Comparison of ENCODE assay signal across 9 mouse cellular contexts in genomic region chr12:86305635-86306243, GRCm38 (mm10). TPM values are rescaled to one million over a fixed set of nuclear protein-coding genes. Genes with fewer than 3 reads are reported as not detected.
DNase-seq lines count a peak whose midpoint lies in the region; ATAC-seq and TF ChIP-seq lines count a peak whose summit lies in the region.
"Had no signal": no experiment of that assay in that cellular context is flagged by ENCODE, and none has a peak within 500 bp of the region (broad histone marks: within the 10 kb centered on the region; RNA-seq: fewer than 3 reads in every experiment).

No protein-coding gene starts in this region.

- in situ Hi-C loops in ES-E14 (cut with MboI; ENCODE audit: low sequenced_read_pairs in 2 of 2, unreplicated experiment in 2 of 2), result loop anchor here in 1 of 2 experiments (25.0 kb wide), 1 partner anchor 307 kb away; no protein-coding TSS in a partner anchor

- no peaks in the 10 kb centered on the region for H3K36me3 ChIP-seq in ES-E14 (ENCODE audit: control insufficient read depth, insufficient read depth, low read length, poor library complexity, severe bottlenecking)
- no peaks in the 10 kb centered on the region for H3K36me3 ChIP-seq in forebrain, embryonic 12.5 days (replicated peaks)
- no peaks in the 10 kb centered on the region for H3K36me3 ChIP-seq in intestine, embryonic 14.5 days (ENCODE audit: control insufficient read depth, insufficient read depth, low read length)

- H3K4me2 ChIP-seq in forebrain, embryonic 12.5 days, result peak overlapping the region; percentile 29
- H3K4me2 ChIP-seq in intestine, embryonic 14.5 days (ENCODE audit: low read length), result peak overlapping the region; percentile 47

- no peak overlapping the region for H3K27ac ChIP-seq in ES-E14 (ENCODE audit: insufficient read depth, low read depth, low read length, poor library complexity, severe bottlenecking)
- H3K27ac ChIP-seq in forebrain, embryonic 12.5 days, result no peak overlapping the region
- H3K27ac ChIP-seq in intestine, embryonic 14.5 days (ENCODE audit: low read depth), result no peak overlapping the region

- peaks cover 0 to 7% of the 10 kb centered on the region in 2 experiments; a peak in 2 of 4 replicates for H3K4me1 ChIP-seq in ES-E14 (ENCODE audit: control insufficient read depth in 2 of 2, insufficient read depth in 2 of 2, low read length in 2 of 2, poor library complexity in 1 of 2)
- 0 out of 2 replicates have a peak, but pooled peaks cover 4% of the 10 kb centered on the region for H3K4me1 ChIP-seq in forebrain, embryonic 12.5 days
- H3K4me1 ChIP-seq in intestine, embryonic 14.5 days (replicated peaks; ENCODE audit: control insufficient read depth, insufficient read depth, low read length), result no peaks in the 10 kb centered on the region
- H3K4me1 ChIP-seq in lung, adult 2 months (ENCODE audit: control insufficient read depth, insufficient read depth, low read length), result no peaks in the 10 kb centered on the region; the same call in 1 of the 2 replicates

- no peak for TF ChIP-seq POLR2A in lung, adult 2 months (IDR thresholded peaks at IDR 0.05; ENCODE audit: borderline replicate concordance, extremely low read depth, low read depth, low read length)

- H3K9me3 ChIP-seq in ES-E14 (ENCODE audit: control insufficient read depth, insufficient read depth, low read depth, low read length), result no peaks in the 10 kb centered on the region
- H3K9me3 ChIP-seq in forebrain, embryonic 12.5 days, result no peaks in the 10 kb centered on the region
- no peaks in the 10 kb centered on the region for H3K9me3 ChIP-seq in intestine, embryonic 14.5 days (ENCODE audit: control insufficient read depth, low read length)

- no peaks in the 10 kb centered on the region for H3K27me3 ChIP-seq in forebrain, embryonic 12.5 days
- H3K27me3 ChIP-seq in intestine, embryonic 14.5 days (replicated peaks; ENCODE audit: control insufficient read depth, insufficient read depth, low read length), result no peaks in the 10 kb centered on the region

- WGBS in forebrain, embryonic 12.5 days, result 25% methylated on average over 15 of the region's 15 CpGs
- 18% methylated on average over 15 of the region's 15 CpGs for WGBS in intestine, embryonic 14.5 days
- WGBS in lung, adult 2 months, result 17% methylated on average over 15 of the region's 15 CpGs

- H3K9ac ChIP-seq in ES-E14 (ENCODE audit: insufficient read depth, low read depth, low read length, poor library complexity, severe bottlenecking), result peak overlapping the region; percentile 86; the same call in 1 of the 2 replicates
- H3K9ac ChIP-seq in forebrain, embryonic 12.5 days, result no peak overlapping the region
- H3K9ac ChIP-seq in intestine, embryonic 14.5 days (ENCODE audit: low read length), result 0 out of 2 replicates have a peak overlapping the region, but pooled peaks have one; percentile 13

- H3K4me3 ChIP-seq in ES-E14 (ENCODE audit: insufficient read depth in 1 of 2, low read depth in 1 of 2, low read length in 2 of 2, poor library complexity in 1 of 2, severe bottlenecking in 1 of 2), result peak overlapping the region; percentile 51 to 88
- 0 out of 2 replicates have a peak overlapping the region, but pooled peaks have one; percentile 7 for H3K4me3 ChIP-seq in forebrain, embryonic 12.5 days (replicated peaks)
- peak overlapping the region; percentile 25 for H3K4me3 ChIP-seq in intestine, embryonic 14.5 days (ENCODE audit: low read depth, low read length)
- H3K4me3 ChIP-seq in lung, adult 2 months (replicated peaks; ENCODE audit: extremely low read depth, low read depth, low read length), result peak overlapping the region; percentile 46

- DNase-seq in CD4-positive helper T cell, adult 2 months (ENCODE audit: low read depth, low spot score), result peak; percentile 54
- peak; percentile 69 for DNase-seq in ES-E14 (ENCODE audit: low read depth, low spot score)
- DNase-seq in intestine, embryonic 14.5 days (ENCODE audit: low spot score), result peak; percentile 57
- peak; percentile 14 for DNase-seq in lung, adult 2 months
- peak; percentile 38 for DNase-seq in retina, embryonic 14.5 days (ENCODE audit: low spot score)
- DNase-seq in layer of hippocampus, adult 18-20 months (ENCODE audit: low spot score in 2 of 2), result no peak
- DNase-seq in layer of hippocampus, postnatal 10 days (ENCODE audit: low spot score in 2 of 2), result no peak

- ATAC-seq in forebrain, embryonic 12.5 days (ENCODE audit: low FRiP score), result no peak
- no peak for ATAC-seq in intestine, embryonic 14.5 days (replicated peaks; ENCODE audit: low FRiP score, low TSS enrichment, low read depth)

- peak; percentile 46; the same call in 1 of the 2 replicates for TF ChIP-seq CTCF in lung, adult 2 months (IDR thresholded peaks at IDR 0.05; ENCODE audit: insufficient read depth, low read length)

TF ChIP-seq in ES-E14, 5 proteins besides CTCF, POLR2A, EP300 and RAD21:
- TF ChIP-seq MAFK (IDR thresholded peaks at IDR 0.05; ENCODE audit: insufficient read depth, low read depth, low read length), result no peak
- no peak for TF ChIP-seq CHD2 (IDR thresholded peaks at IDR 0.05; ENCODE audit: low read depth, low read length)
- no peak for TF ChIP-seq ZC3H11A (IDR thresholded peaks at IDR 0.05; ENCODE audit: borderline replicate concordance, low read depth, low read length)
- no peak for TF ChIP-seq ZNF384 (IDR thresholded peaks at IDR 0.05; ENCODE audit: low read depth, low read length)
- TF ChIP-seq HCFC1 (IDR thresholded peaks at IDR 0.05; ENCODE audit: borderline replicate concordance, insufficient read depth, low read length), result no peak

RNA-seq across cellular contexts. Expression of gene Esrrb, which starts 55.2 kb away (rescaled TPM):
- 120 and 169 TPM in 2 replicates for total RNA-seq in ES-E14 (2012; rRNA removed)
- 0.21 and 0.41 TPM in 2 replicates for polyA plus RNA-seq in forebrain, embryonic 12.5 days (2016; fragmentation: Nextera tagmentation; extraction: Ambion mirVana)
- polyA plus RNA-seq in intestine, embryonic 14.5 days (2014; fragmentation: Nextera tagmentation; extraction: Ambion mirVana), result 0.46 and 0.51 TPM in 2 replicates
- 0.08 and 0.44 TPM in 2 replicates for polyA plus RNA-seq in lung, adult 2 months (2012; rRNA removed)
- total RNA-seq in layer of hippocampus, adult 18-20 months (2021), result 1 to 10 TPM; 1.2 to 1.3 TPM
- under 1 TPM; 0.46 to 0.78 TPM for total RNA-seq in layer of hippocampus, postnatal 10 days (2021)
- total RNA-seq: hematopoietic stem cell, adult 5-6 weeks had no signal

Comparison
In these comparisons a context has a peak if more than half of its experiments do, and no peak if none do; other contexts are left out.
1. DNase-seq: peak in CD4-positive helper T cell, adult 2 months (single experiment), ES-E14 (single experiment), intestine, embryonic 14.5 days (single experiment), lung, adult 2 months (single experiment) and retina, embryonic 14.5 days (single experiment); none in layer of hippocampus, adult 18-20 months (0 of 2) and layer of hippocampus, postnatal 10 days (0 of 2).
2. H3K4me3 ChIP-seq: peak in every context shown above with its lines; median percentile 70 in ES-E14; 46 in lung, adult 2 months; 25 in intestine, embryonic 14.5 days; 7 in forebrain, embryonic 12.5 days.
3. RNA of gene Esrrb, which starts 55.2 kb away (total RNA-seq): 120 to 169 TPM in ES-E14; 1.2 to 1.3 TPM in layer of hippocampus, adult 18-20 months and 0.46 to 0.78 TPM in layer of hippocampus, postnatal 10 days; every median in the first group is over 10 times any median in the second.